Mouse (Mus musculus) kidney, adult 2 months (tissue): Measurements from ENCODE around the gene Lpp. TPM values are rescaled to one million over a fixed set of nuclear protein-coding genes. Genes with fewer than 3 reads are reported as not detected.
A peak's percentile ranks its signal among the peaks of the same experiment; 100 is the strongest.

Experiments used
- DNase-seq: peaks from one replicate; pipeline ENCODE4 v3.0.0; 2021
- H3K27ac ChIP-seq: fragments of 200-500 bp; 2 replicates; pipeline ENCODE4 v1.5.1; 2012; ENCODE audit warnings: low read depth, low read length, control low read depth, inconsistent platforms; ENCODE audit not compliant: insufficient read depth
- H3K27me3 ChIP-seq: fragments of 200-500 bp; replicated peaks from 2 replicates; pipeline ENCODE4 v1.6.1; 2012; ENCODE audit warnings: mild to moderate bottlenecking, moderate library complexity, low read length, inconsistent platforms; ENCODE audit not compliant: control insufficient read depth, insufficient read depth
- H3K36me3 ChIP-seq: fragments of 200-500 bp; 2 replicates; pipeline ENCODE4 v1.6.1; 2012; ENCODE audit warnings: mild to moderate bottlenecking, moderate library complexity, low read length, inconsistent platforms; ENCODE audit not compliant: control insufficient read depth, insufficient read depth
- H3K4me1 ChIP-seq: fragments of 200-500 bp; 2 replicates; pipeline ENCODE4 v1.6.1; 2011; ENCODE audit warnings: low read length; ENCODE audit not compliant: control insufficient read depth, insufficient read depth
- H3K4me3 ChIP-seq: fragments of 200-500 bp; 2 replicates; pipeline ENCODE4 v1.5.1; 2011; ENCODE audit warnings: mild to moderate bottlenecking, low read depth, low read length, control low read depth; ENCODE audit not compliant: insufficient read depth
- CTCF ChIP-seq: fragments of 200-500 bp; conservative IDR thresholded peaks from 2 replicates; pipeline ENCODE4 v1.5.1; 2011; ENCODE audit warnings: low read depth, mild to moderate bottlenecking, control low read depth, low read length, moderate library complexity, mixed read lengths; ENCODE audit not compliant: insufficient read depth, insufficient read length
- POLR2A ChIP-seq: fragments of 200-500 bp; IDR thresholded peaks from one replicate; pipeline ENCODE4 v1.6.1; 2011; ENCODE audit warnings: low read depth, low read length, control low read depth
- WGBS: fragments of 180-500 bp; shearing (Covaris S2); methylation state at CpG from one replicate; pipeline ENCODE4 v1.1.7; 2018; 5-methylcytosine and 5-hydroxymethylcytosine counted together
- polyA plus RNA-seq: library from polyadenylated mRNA; depleted of rRNA; stranded (reverse); fragments of >200 nt; gene quantifications from 2 replicates; pipeline ENCODE4 v1.2.3, GENCODE M21; 2012

Lpp gene
- polyA plus RNA-seq, 1 experiment = 15.9 TPM

DNA sequence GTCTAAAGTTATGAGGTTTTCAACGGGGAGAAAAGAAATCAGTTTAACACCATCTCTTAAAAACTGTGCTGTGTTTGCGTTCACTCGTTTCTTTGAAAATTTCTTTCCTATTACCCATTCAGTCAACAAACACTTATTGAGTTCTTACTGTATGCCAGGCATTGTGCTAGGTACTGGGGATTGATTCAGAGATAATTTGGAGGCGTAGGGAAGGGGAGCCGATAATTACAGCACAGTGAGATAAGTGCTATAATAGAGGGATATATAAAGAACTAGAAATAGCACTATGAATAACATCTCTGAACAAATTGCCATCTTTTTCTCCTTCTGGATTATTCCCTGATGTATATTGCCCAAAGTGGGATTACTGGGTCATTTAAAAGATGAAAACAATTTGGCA, 57.8 kb downstream of the Lpp start:
- TF ChIP-seq CTCF (no peak), POLR2A (no peak)
- no peak overlapping the region for H3K27ac ChIP-seq
- no peaks in the 10 kb centered on the region for H3K27me3 ChIP-seq
- no peaks in the 10 kb centered on the region; the same call in 1 of the 2 replicates for H3K36me3 ChIP-seq
- no peak overlapping the region for H3K4me3 ChIP-seq
- DNase-seq = no peak
- 91% methylated on average over 5 of the region's 5 CpGs for WGBS
- peaks cover 26% of the 10 kb centered on the region for H3K4me1 ChIP-seq

DNA sequence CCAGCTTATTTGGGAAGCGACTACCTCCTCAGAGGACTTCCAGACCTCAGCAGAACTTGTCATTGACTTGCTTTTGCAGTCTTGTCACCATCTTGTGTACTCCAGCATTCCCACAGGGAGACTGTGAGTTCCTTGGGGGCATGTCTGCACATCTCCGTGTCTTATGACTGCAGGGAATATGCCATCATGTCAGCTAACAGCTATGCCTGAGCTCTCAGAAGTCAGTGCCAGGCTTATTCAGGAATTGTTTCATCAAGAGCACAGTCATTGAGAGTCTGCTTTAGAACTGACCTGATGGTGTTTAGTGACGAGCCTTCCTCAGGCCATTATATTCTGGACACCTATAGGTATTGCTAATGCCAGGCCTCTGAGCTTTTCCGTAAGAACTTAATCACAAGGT, 60.2 kb downstream of the Lpp start:
- DNase-seq = no peak
- Histone ChIP-seq H3K4me3 (no peak overlapping the region), H3K27me3 (no peaks in the 10 kb centered on the region), H3K27ac (no peak overlapping the region), H3K36me3 (no peaks in the 10 kb centered on the region; the same call in 1 of the 2 replicates), H3K4me1 (peaks cover 13% of the 10 kb centered on the region; the same call in 1 of the 2 replicates)
- TF ChIP-seq POLR2A (no peak), CTCF (no peak)
- WGBS = 96% methylated on average over 4 of the region's 4 CpGs

DNA sequence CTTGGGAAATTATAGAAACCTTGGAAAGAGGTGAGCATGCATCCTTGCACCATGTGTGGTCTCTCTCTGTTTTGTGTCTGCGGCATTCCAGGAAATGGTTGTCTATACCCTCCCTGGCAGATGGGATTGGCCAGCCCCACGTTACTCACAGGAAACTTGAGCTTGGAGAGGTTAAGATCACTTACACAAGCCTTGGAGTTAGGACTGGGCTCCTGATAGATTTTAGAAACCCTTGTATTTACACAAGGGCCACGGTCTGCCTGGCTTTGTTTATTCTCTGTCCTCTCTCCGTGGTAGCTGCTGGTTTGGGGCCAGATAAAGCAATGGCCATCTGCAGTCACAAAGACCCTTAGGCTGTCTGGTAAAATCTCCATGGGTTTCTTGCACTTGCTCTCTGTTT, 61.2 kb downstream of the Lpp start:
- H3K4me3 ChIP-seq = no peak overlapping the region
- H3K36me3 ChIP-seq = no peaks in the 10 kb centered on the region; the same call in 1 of the 2 replicates
- no peak overlapping the region for H3K27ac ChIP-seq
- no peak for DNase-seq
- H3K27me3 ChIP-seq = no peaks in the 10 kb centered on the region
- 53% methylated on average over 4 of the region's 4 CpGs for WGBS
- no peak for TF ChIP-seq POLR2A
- H3K4me1 ChIP-seq = peaks cover 8% of the 10 kb centered on the region

DNA sequence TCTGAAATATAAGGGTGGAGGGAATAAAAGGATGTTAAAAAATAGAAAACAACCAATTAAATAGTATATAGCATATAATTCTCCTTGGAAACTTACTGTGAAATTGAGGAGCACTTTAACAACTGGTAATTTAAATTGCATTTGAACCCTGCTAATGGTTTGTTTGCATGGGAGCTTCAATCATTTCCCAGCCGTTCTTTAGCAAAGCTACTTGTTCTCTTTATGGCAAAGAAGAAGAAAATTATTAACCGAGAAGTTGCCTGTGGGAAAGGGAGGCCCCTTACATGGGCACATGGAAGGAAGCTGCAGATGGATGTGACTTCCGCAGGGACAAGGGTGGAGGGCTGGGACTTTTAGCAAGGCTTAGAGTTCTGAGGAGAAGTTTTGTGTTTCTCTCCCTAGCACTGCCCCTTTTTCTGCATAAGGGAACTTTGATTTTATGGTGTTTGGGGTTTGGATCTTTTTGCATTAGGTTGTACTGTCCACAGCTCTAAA, 62.1 kb downstream of the Lpp start:
- TF ChIP-seq CTCF = no peak
- TF ChIP-seq POLR2A = no peak
- Histone ChIP-seq H3K36me3 (no peaks in the 10 kb centered on the region; the same call in 1 of the 2 replicates), H3K27me3 (no peaks in the 10 kb centered on the region), H3K4me1 (peaks cover 13% of the 10 kb centered on the region), H3K27ac (no peak overlapping the region), H3K4me3 (no peak overlapping the region)
- WGBS = 37% methylated on average over 3 of the region's 3 CpGs
- no peak for DNase-seq

DNA sequence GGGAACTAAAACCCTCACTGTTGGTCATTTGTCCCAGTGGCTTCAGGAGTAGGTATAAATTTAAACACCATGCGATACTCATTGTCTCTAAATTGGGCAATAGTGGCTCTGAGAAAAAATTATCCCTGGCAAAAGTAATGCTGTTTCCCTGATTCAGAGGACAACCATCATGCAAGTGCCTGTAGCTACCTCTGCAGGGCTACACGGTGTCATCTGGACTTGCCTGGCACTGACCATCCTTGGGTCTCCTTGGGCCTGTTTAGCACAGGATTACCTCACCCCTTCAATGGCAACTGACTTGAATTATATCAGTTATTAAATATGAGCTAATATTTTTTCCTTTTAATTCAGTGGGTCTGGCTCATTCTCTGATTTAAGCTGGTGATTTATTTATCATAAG, 70.5 kb downstream of the Lpp start:
- no peak for TF ChIP-seq POLR2A
- TF ChIP-seq CTCF = no peak
- Histone ChIP-seq H3K4me3 (no peak overlapping the region), H3K27me3 (no peaks in the 10 kb centered on the region), H3K4me1 (peaks cover 34% of the 10 kb centered on the region), H3K36me3 (no peaks in the 10 kb centered on the region), H3K27ac (no peak overlapping the region)
- DNase-seq = no peak
- 92% methylated on average over 2 of the region's 2 CpGs for WGBS

DNA sequence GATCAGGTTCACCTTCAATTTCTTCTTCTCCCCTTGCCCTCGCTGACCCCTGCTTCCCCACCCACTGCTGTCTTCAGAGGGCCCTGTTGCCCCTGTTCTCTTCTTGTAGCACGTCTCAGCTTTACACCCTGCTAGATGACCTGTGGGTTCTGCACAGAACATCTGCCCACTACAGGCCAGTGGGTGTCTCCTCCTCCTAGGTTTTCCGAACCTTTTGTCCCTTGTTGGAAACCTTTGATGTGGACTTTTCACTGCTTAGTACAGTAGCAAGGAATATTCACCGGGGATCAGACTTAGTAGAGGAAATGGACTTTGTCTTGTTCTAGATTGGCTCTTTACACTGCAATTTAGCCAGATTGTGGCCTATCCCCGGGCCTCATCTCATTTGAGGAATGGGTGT, 71.1 kb downstream of the Lpp start:
- peaks cover 37% of the 10 kb centered on the region for H3K4me1 ChIP-seq
- H3K4me3 ChIP-seq = no peak overlapping the region
- peak; percentile 81 for DNase-seq
- WGBS = 63% methylated on average over 5 of the region's 5 CpGs
- H3K36me3 ChIP-seq = no peaks in the 10 kb centered on the region
- peak overlapping the region; percentile 5; the same call in 1 of the 2 replicates for H3K27ac ChIP-seq
- no peak; the same call in 1 of the 2 replicates for TF ChIP-seq CTCF
- TF ChIP-seq POLR2A = no peak
- no peaks in the 10 kb centered on the region for H3K27me3 ChIP-seq

DNA sequence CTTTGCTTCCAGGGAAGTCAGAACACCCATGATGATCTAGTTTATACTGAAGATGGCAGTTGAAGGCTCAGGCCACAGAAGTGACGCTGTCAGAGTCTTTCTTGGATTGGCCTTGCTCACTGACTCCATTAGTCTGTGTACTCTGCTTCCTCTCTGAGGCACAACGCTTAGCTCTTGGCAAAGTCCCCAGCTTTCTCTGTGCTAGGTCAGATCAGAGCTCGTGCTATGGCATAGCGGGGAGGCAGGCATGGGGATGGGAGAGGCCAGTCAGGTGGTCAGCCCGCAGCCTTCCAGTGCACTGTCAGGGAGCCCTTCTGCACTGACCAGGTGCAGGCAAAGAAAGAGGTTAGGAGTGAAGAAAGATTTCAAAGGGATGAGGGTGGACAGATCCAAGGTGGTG, 72.3 kb downstream of the Lpp start:
- no peaks in the 10 kb centered on the region for H3K27me3 ChIP-seq
- peaks cover 33% of the 10 kb centered on the region for H3K4me1 ChIP-seq
- TF ChIP-seq POLR2A (no peak), CTCF (no peak)
- DNase-seq = peak; percentile 82
- no peak overlapping the region for H3K27ac ChIP-seq
- H3K4me3 ChIP-seq = no peak overlapping the region
- H3K36me3 ChIP-seq = no peaks in the 10 kb centered on the region
- 34% methylated on average over 5 of the region's 5 CpGs for WGBS
